Mouse (Mus musculus) liver, embryonic 14.5 days (tissue): ENCODE data around the gene Slc25a33. TPM values are rescaled to one million over a fixed set of nuclear protein-coding genes. Genes with fewer than 3 reads are reported as not detected.
"Not testable (repeated sequence)": the region's sequence is repeated elsewhere in the genome, so short reads cannot be mapped to it uniquely, and the experiment has no call there.

Experiments used
- ATAC-seq: fragments of 200-750 bp; cut with Nextera tagmentation; 2 replicates; pipeline ENCODE4 v1.8.0; 2017; ENCODE audit warnings: moderate number of reproducible peaks, mild to moderate bottlenecking, moderate library complexity; ENCODE audit not compliant: insufficient read depth
- DNase-seq, 3 experiments: peaks; one replicate each; pipeline ENCODE4 v3.0.0-alpha.2; 2012 to 2013; ENCODE audit warnings: low read depth in 3 of 3, low spot score in 3 of 3
- H3K27ac ChIP-seq: fragments of 300-500 bp; sonication (generic); 2 replicates; pipeline ENCODE4 v1.5.1; 2014; ENCODE audit warnings: moderate library complexity, mild to moderate bottlenecking, control low read depth, inconsistent platforms
- H3K27me3 ChIP-seq: fragments of 300-500 bp; sonication (generic); 2 replicates; pipeline ENCODE4 v1.6.1; 2014; ENCODE audit warnings: mild to moderate bottlenecking, low read length, moderate library complexity; ENCODE audit not compliant: control insufficient read depth, insufficient read depth
- H3K36me3 ChIP-seq: fragments of 300-500 bp; sonication (generic); replicated peaks from 2 replicates; pipeline ENCODE4 v1.6.1; 2014; ENCODE audit warnings: low read depth; ENCODE audit not compliant: control insufficient read depth, insufficient read depth
- H3K4me1 ChIP-seq, 2 experiments: fragments of 200-500 bp in 1 of 2; fragments of 300-500 bp in 1 of 2; sonication (generic) in 1 of 2; replicated peaks; 2 replicates each; pipeline ENCODE4 v1.6.1; 2012 to 2014; ENCODE audit warnings: antibody characterized with exemption in 1 of 2, inconsistent platforms in 1 of 2, low read length in 1 of 2; ENCODE audit not compliant: control insufficient read depth in 2 of 2, insufficient read depth in 2 of 2
- H3K4me2 ChIP-seq: fragments of 300-500 bp; sonication (generic); 2 replicates; pipeline ENCODE4 v1.6.1; 2014; ENCODE audit warnings: low read depth, mild to moderate bottlenecking, control low read depth, moderate library complexity
- H3K4me3 ChIP-seq, 2 experiments: fragments of 200-500 bp in 1 of 2; fragments of 300-500 bp in 1 of 2; sonication (generic) in 1 of 2; 2 replicates each; pipeline ENCODE4 v1.5.1; 2012 to 2014; ENCODE audit warnings: low read depth in 2 of 2, low read length in 2 of 2, mild to moderate bottlenecking in 2 of 2, control low read depth in 1 of 2, inconsistent platforms in 1 of 2, moderate library complexity in 1 of 2; ENCODE audit not compliant: insufficient read depth in 1 of 2
- H3K9ac ChIP-seq: fragments of 300-500 bp; sonication (generic); replicated peaks from 2 replicates; pipeline ENCODE4 v1.6.1; 2014; ENCODE audit warnings: mild to moderate bottlenecking, control low read depth, moderate library complexity
- H3K9me3 ChIP-seq: fragments of 300-500 bp; sonication (generic); 2 replicates; pipeline ENCODE4 v1.6.1; 2016; ENCODE audit warnings: low read length, mixed read lengths; ENCODE audit not compliant: control insufficient read depth
- CTCF ChIP-seq: IDR thresholded peaks from 2 replicates; pipeline ENCODE4 v1.5.1; 2016; ENCODE audit warnings: antibody characterized with exemption, low read depth, control low read depth
- EP300 ChIP-seq: IDR thresholded peaks from 2 replicates; pipeline ENCODE4 v1.6.1; 2016; ENCODE audit warnings: antibody characterized with exemption, low read depth
- WGBS: fragments of 180-500 bp; shearing (Covaris S2); extraction: QIAGEN DNeasy Blood & Tissue Kit; methylation state at CpG from one replicate; pipeline ENCODE4 v1.1.7; 2014; ENCODE audit not compliant: insufficient replicate concordance; 5-methylcytosine and 5-hydroxymethylcytosine counted together
- polyA plus RNA-seq, 2 experiments: library from polyadenylated mRNA; depleted of rRNA in 1 of 2; stranded (reverse) in 1 of 2; unstranded in 1 of 2; fragments of >200 nt; fragmentation: Nextera tagmentation in 1 of 2; extraction: Ambion mirVana in 1 of 2; gene quantifications; 2 replicates each; pipeline versions ENCODE4 v1.2.1 to v1.2.3; 2012 to 2014

The Slc25a33 gene
- polyA plus RNA-seq, 2 experiments = 4.8 to 7.8 TPM

DNA sequence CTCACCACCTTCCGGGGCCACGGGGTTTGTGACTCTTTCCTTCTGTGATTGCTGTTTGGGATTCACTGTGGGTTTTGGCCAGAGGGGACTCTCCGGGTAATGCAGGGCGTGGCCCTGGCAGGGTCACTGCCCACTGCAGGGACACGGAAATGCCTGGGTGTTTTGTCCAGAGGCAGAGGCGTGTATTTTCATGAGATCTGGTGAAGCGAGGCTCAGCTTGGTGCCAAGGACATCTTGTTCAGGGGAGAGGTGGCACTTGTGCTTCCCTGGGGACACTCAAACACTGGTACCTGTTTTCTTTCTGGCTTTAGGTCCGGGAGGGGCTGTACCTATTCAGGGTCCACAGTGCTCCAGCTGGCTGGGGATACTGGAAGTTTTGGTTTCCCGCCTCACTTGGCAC lies 42.5 kb upstream of the Slc25a33 start:
- Histone ChIP-seq H3K27ac (no peak overlapping the region), H3K4me3 (no peak overlapping the region), H3K9ac (no peak overlapping the region), H3K9me3 (no peaks in the 10 kb centered on the region), H3K36me3 (no peaks in the 10 kb centered on the region), H3K4me1 (no peaks in the 10 kb centered on the region), H3K27me3 (no peaks in the 10 kb centered on the region), H3K4me2 (no peak overlapping the region)
- TF ChIP-seq EP300 (no peak), CTCF (no peak)
- WGBS = 60% methylated on average over 9 of the region's 9 CpGs
- no peak for ATAC-seq
- DNase-seq = no peak

DNA sequence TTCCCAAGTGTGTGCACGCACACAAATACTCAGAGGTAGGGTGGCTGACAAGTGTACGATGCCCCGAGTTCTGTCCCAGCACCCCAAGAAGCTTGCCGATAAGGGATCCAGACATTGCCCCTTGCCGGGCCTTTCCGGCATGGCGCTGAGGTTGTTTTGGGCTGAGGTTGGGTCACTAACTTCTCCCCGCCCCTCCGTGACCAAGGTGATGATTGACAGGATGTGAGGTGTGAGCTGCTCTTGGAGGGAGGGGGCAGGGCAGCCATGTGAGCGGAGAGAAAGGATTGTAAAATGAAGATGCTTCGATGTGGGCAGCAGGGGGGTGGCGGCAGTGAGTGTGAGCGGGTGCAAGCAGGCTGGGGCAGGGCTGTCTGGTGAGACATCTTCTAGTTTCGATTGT lies 41.5 kb upstream of the Slc25a33 start:
- H3K27me3 ChIP-seq = no peaks in the 10 kb centered on the region
- TF ChIP-seq EP300 (no peak), CTCF (no peak)
- no peak for DNase-seq

DNA sequence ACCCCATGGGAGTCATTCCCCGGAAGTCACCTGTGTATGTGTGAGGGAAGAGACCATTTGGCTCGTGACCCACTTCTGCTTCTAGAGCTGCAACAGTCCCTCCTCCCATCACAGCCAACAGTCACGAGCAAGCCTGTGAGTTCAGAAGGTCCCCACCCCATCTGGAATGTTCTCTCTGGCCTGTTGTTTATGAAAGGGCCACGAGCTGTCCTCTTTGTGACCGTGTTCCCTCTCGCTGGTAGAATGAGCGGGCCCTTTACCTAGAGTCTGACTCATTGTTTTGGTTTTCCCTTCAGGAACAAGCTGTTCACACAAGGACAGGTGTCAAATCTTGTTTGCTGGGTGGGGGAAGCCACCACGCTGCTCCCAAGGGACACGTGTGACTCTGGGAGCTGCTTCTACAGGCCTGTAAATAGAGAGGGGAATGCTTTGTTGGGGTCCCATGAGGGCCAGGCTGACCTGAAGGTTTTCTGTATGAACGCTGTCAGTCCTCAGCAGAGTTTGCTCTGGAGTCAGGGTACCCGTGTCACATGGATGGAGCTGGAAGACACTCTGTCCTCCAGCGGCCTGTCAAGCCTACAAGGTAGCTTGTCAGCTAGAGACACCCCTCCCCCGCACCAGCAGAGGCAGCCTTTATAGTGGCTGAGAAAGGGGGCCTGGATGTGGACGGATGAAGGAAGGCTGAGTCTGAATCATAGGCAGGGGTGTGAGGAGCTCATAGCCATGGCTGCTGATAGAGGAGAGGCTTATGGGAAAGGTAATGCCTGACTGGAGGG lies 39.5 kb upstream of the Slc25a33 start:
- Histone ChIP-seq H3K9me3 (no peaks in the 10 kb centered on the region), H3K4me2 (no peak overlapping the region), H3K36me3 (no peaks in the 10 kb centered on the region), H3K4me1 (no peaks in the 10 kb centered on the region), H3K27me3 (0 out of 2 replicates have a peak, but pooled peaks cover 3% of the 10 kb centered on the region), H3K4me3 (no peak overlapping the region), H3K27ac (no peak overlapping the region), H3K9ac (no peak overlapping the region)
- DNase-seq (no peak), ATAC-seq (no peak)
- WGBS = 49% methylated on average over 14 of the region's 14 CpGs
- TF ChIP-seq EP300 (no peak), CTCF (no peak)

More for the DNA sequence above, 41.5 kb upstream of the Slc25a33 start:
- H3K4me2 ChIP-seq = no peak overlapping the region
- H3K4me3 ChIP-seq = no peak overlapping the region
- no peak overlapping the region for H3K27ac ChIP-seq
- ATAC-seq = no peak
- H3K4me1 ChIP-seq = no peaks in the 10 kb centered on the region
- H3K9ac ChIP-seq = no peak overlapping the region
- no peaks in the 10 kb centered on the region for H3K9me3 ChIP-seq
- WGBS = 71% methylated on average over 14 of the region's 14 CpGs
- no peaks in the 10 kb centered on the region for H3K36me3 ChIP-seq

DNA sequence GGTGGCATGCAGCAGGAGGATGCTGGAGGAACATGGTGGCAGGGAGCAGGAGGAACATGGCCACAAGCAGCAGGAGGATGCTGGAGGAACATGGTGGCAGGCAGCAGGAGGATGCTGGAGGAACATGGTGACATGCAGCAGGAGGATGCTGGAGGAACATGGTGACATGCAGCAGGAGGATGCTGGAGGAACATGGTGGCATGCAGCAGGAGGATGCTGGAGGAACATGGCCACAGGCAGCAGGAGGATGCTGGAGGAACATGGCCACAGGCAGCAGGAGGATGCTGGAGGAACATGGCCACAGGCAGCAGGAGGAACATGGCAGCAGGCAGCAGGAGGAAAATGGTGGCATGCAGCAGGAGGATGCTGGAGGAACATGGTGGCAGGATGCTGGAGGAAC lies 36.3 kb upstream of the Slc25a33 start:
- not testable (repeated sequence) for H3K9me3 ChIP-seq, ATAC-seq, H3K9ac ChIP-seq, H3K4me2 ChIP-seq, H3K4me1 ChIP-seq, H3K27me3 ChIP-seq, H3K4me3 ChIP-seq, H3K36me3 ChIP-seq, H3K27ac ChIP-seq, DNase-seq

DNA sequence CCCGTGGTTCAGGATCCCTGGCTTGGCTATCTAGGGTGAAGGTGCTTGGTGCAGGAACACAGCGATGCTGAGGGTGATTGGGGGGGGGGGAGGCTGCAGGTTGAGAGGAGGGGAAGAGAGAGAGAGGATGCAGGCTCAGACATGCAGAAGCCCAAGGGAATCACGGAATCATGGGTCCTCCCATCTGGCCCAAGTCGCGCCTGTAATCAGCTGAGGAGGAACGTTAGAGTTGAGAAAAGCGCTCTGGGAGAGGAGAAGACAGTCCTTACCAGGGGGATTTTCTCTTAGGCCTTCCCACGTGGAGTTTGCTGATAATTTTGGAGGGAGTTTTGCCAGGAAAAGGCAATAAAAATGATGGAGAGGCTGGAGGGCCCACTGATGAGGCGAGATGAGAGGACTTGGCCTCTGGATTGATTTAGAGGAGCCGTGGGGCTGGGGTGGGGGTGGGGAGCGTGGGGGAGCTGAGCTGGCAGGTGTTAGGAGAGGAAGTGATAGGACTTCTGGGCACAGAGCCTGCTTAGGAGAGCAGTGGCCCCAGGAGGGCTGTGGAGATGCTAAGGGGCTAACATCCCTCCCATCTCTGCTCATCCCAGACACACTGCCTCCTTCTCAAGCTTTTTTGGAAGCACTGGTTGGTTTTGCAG lies 34.6 kb upstream of the Slc25a33 start:
- 0 out of 2 replicates have a peak, but pooled peaks cover 3% of the 10 kb centered on the region for H3K27me3 ChIP-seq
- H3K27ac ChIP-seq = no peak overlapping the region
- H3K4me1 ChIP-seq = no peaks in the 10 kb centered on the region
- ATAC-seq (no peak), DNase-seq (no peak)
- no peaks in the 10 kb centered on the region for H3K36me3 ChIP-seq
- H3K4me2 ChIP-seq = no peak overlapping the region
- H3K9me3 ChIP-seq = no peaks in the 10 kb centered on the region
- no peak overlapping the region for H3K4me3 ChIP-seq
- H3K9ac ChIP-seq = no peak overlapping the region
- 26% methylated on average over 11 of the region's 11 CpGs for WGBS
- TF ChIP-seq CTCF (no peak), EP300 (no peak)
